ENCODE assay signal across 8 mouse cellular contexts in genomic region chr17:64492614-64493269, GRCm38 (mm10).
DNase-seq lines count a peak whose midpoint lies in the region; ATAC-seq and TF ChIP-seq lines count a peak whose summit lies in the region.

No protein-coding gene starts in this region.

- H3K4me2 ChIP-seq in kidney, embryonic 15.5 days, result no peak overlapping the region

- no peak for DNase-seq in kidney, postnatal 14 days
- peak; percentile 64 for DNase-seq in ES-CJ7 (ENCODE audit: low read depth, low spot score)
- peak; percentile 67 for DNase-seq in adrenal gland, postnatal 10 days
- peak; percentile 17 for DNase-seq in liver, adult 2 months (ENCODE audit: extremely low read depth, low read depth, low spot score)
- DNase-seq in spleen, adult 2 months (ENCODE audit: low read depth in 1 of 2, low spot score in 2 of 2), result peak; percentile 2 to 42
- DNase-seq in frontal cortex, postnatal 36 days (ENCODE audit: low spot score in 2 of 2), result no peak
- no peak for DNase-seq in Muller cell, postnatal 12 days (ENCODE audit: inconsistent ontology term)

- no peak for TF ChIP-seq POLR2A in liver, adult 2 months (IDR thresholded peaks at IDR 0.05; ENCODE audit: extremely low read depth, insufficient read depth, low read length)
- no peak for TF ChIP-seq POLR2A in spleen, adult 2 months (IDR thresholded peaks at IDR 0.05; ENCODE audit: low read depth, low read length)

- no peak overlapping the region for H3K9ac ChIP-seq in kidney, embryonic 15.5 days
- H3K9ac ChIP-seq in liver, adult 2 months (ENCODE audit: low read depth, low read length), result no peak overlapping the region

- no peaks in the 10 kb centered on the region for H3K27me3 ChIP-seq in kidney, embryonic 15.5 days
- no peaks in the 10 kb centered on the region for H3K27me3 ChIP-seq in liver, adult 2 months (ENCODE audit: control insufficient read depth, insufficient read depth, low read length)
- H3K27me3 ChIP-seq in spleen, adult 2 months (ENCODE audit: control insufficient read depth, insufficient read depth, low read length), result no peaks in the 10 kb centered on the region

- H3K79me2 ChIP-seq in liver, adult 2 months (ENCODE audit: control insufficient read depth, insufficient read depth, low read length), result no peaks in the 10 kb centered on the region

- H3K9me3 ChIP-seq in kidney, embryonic 15.5 days (replicated peaks), result no peaks in the 10 kb centered on the region

- no peak overlapping the region for H3K27ac ChIP-seq in kidney, embryonic 15.5 days
- no peak overlapping the region for H3K27ac ChIP-seq in liver, adult 2 months (replicated peaks; ENCODE audit: insufficient read depth, low read depth, low read length)
- no peak overlapping the region for H3K27ac ChIP-seq in spleen, adult 2 months (ENCODE audit: insufficient read depth, low read length)

- H3K4me1 ChIP-seq in kidney, embryonic 15.5 days, result 0 out of 2 replicates have a peak, but pooled peaks cover 5% of the 10 kb centered on the region
- H3K4me1 ChIP-seq in liver, adult 2 months (ENCODE audit: control insufficient read depth, insufficient read depth, low read length), result no peaks in the 10 kb centered on the region
- H3K4me1 ChIP-seq in spleen, adult 2 months (ENCODE audit: control insufficient read depth, insufficient read depth, insufficient read length), result no peaks in the 10 kb centered on the region

- no peak overlapping the region for H3K4me3 ChIP-seq in kidney, embryonic 15.5 days (replicated peaks)
- H3K4me3 ChIP-seq in liver, adult 2 months (ENCODE audit: insufficient read depth, low read depth, low read length), result peak overlapping the region; percentile 7
- H3K4me3 ChIP-seq in spleen, adult 2 months (ENCODE audit: extremely low read depth, insufficient read depth, insufficient read length), result no peak overlapping the region

- ATAC-seq in kidney, embryonic 15.5 days (replicated peaks; ENCODE audit: low FRiP score), result peak; percentile 40; the same call in 1 of the 2 replicates

- TF ChIP-seq CTCF in liver, adult 2 months (IDR thresholded peaks at IDR 0.05; ENCODE audit: low read depth, low read length), result peak; percentile 77
- peak; percentile 46; the same call in 1 of the 2 replicates for TF ChIP-seq CTCF in spleen, adult 2 months (IDR thresholded peaks at IDR 0.05; ENCODE audit: extremely low read depth, insufficient read depth, insufficient read length, insufficient replicate concordance)

- WGBS in kidney, embryonic 15.5 days, result 58% methylated on average over 6 of the region's 9 CpGs
- WGBS in liver, adult 2 months, result 40% methylated on average over 9 of the region's 9 CpGs
- whole genome bisulfite sequencing in spleen, adult 2 months, result 55% methylated on average over 7 of the region's 9 CpGs

- no peaks in the 10 kb centered on the region for H3K36me3 ChIP-seq in kidney, embryonic 15.5 days
- H3K36me3 ChIP-seq in liver, adult 2 months (ENCODE audit: control insufficient read depth, insufficient read depth, low read length), result no peaks in the 10 kb centered on the region
- no peaks in the 10 kb centered on the region for H3K36me3 ChIP-seq in spleen, adult 2 months (ENCODE audit: control insufficient read depth, insufficient read depth, low read length)

Comparison
In these comparisons a context has a peak if more than half of its experiments do, and no peak if none do; other contexts are left out.
1. DNase-seq: peak in ES-CJ7 (single experiment), adrenal gland, postnatal 10 days (single experiment), liver, adult 2 months (single experiment) and spleen, adult 2 months (2 of 2); none in kidney, postnatal 14 days (single experiment), frontal cortex, postnatal 36 days (0 of 2) and Muller cell, postnatal 12 days (single experiment).